Comparison of ENCODE assay signal across 9 mouse cellular contexts in the genomic region with DNA sequence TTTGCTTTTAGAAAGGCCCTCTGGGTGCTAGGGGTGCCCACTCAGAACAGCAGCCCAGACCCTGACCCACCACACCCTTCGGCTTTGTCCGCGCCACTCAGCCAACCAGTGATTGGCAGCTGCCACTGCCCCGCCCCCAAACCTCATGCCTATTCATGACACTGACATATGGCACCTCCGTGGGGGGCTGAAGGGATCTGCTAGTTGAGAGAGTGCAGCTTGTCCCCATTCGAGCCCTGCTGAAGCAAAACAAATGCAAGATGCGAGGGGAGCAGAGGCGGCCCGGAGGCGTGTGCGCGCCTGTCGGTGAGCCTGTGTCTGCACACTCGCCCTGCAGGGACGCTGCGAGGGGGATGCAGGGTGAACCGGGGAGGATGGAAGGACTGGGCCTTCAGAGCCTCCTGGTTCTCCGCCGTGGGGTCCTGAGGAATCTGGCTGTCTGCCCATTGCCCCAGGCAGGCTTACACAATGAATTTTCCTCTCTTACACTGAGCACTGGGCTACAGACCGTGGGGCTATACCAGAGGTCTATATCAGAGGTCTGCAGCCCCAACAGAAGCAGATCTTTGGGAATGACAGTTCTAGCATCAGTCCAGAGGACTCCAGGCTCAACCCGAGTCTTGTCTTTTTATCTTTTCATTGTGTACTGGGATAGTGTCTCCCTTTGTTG. TPM values are rescaled to one million over a fixed set of nuclear protein-coding genes. Genes with fewer than 3 reads are reported as not detected.
DNase-seq lines count a peak whose midpoint lies in the region; ATAC-seq lines count a peak whose summit lies in the region.
"Had no signal": no experiment of that assay in that cellular context is flagged by ENCODE, and none has a peak within 500 bp of the region (broad histone marks: within the 10 kb centered on the region; RNA-seq: fewer than 3 reads in every experiment).

No protein-coding gene starts in this region.

- H3K4me3 ChIP-seq in liver, embryonic 11.5 days (ENCODE audit: low read depth, low read length) = no peak overlapping the region
- H3K4me3 ChIP-seq in hindbrain, embryonic 16.5 days (ENCODE audit: low read length) = no peak overlapping the region
- no peak overlapping the region for H3K4me3 ChIP-seq in liver, embryonic 13.5 days (replicated peaks)

- 6% methylated on average over 21 of the region's 21 CpGs for WGBS in liver, embryonic 11.5 days
- 3% methylated on average over 21 of the region's 21 CpGs for WGBS in hindbrain, embryonic 16.5 days
- WGBS in liver, embryonic 13.5 days (ENCODE audit: insufficient replicate concordance) = 7% methylated on average over 21 of the region's 21 CpGs

- H3K9ac ChIP-seq in liver, embryonic 11.5 days (ENCODE audit: low read depth, low read length) = no peak overlapping the region
- H3K9ac ChIP-seq in hindbrain, embryonic 16.5 days (ENCODE audit: low read depth, low read length) = peak overlapping the region; percentile 55
- H3K9ac ChIP-seq in liver, embryonic 13.5 days = no peak overlapping the region

- no peaks in the 10 kb centered on the region for H3K36me3 ChIP-seq in liver, embryonic 11.5 days (ENCODE audit: control insufficient read depth, insufficient read depth, low read length)
- H3K36me3 ChIP-seq in hindbrain, embryonic 16.5 days (ENCODE audit: control insufficient read depth, insufficient read depth, low read length) = no peaks in the 10 kb centered on the region
- no peaks in the 10 kb centered on the region for H3K36me3 ChIP-seq in liver, embryonic 13.5 days

- ATAC-seq in liver, embryonic 11.5 days (replicated peaks; ENCODE audit: low FRiP score) = no peak
- ATAC-seq in hindbrain, embryonic 16.5 days = peak; percentile 76
- no peak for ATAC-seq in liver, embryonic 13.5 days (ENCODE audit: low read depth)
- ATAC-seq: Patski had no signal

- no peak overlapping the region for H3K27ac ChIP-seq in liver, embryonic 11.5 days (ENCODE audit: low read depth, low read length)
- H3K27ac ChIP-seq in hindbrain, embryonic 16.5 days (ENCODE audit: low read depth, low read length) = peak overlapping the region; percentile 72
- no peak overlapping the region for H3K27ac ChIP-seq in liver, embryonic 13.5 days

- H3K4me2 ChIP-seq in liver, embryonic 11.5 days = peak overlapping the region; percentile 43
- peak overlapping the region; percentile 39 for H3K4me2 ChIP-seq in hindbrain, embryonic 16.5 days (ENCODE audit: low read length)
- peak overlapping the region; percentile 28 for H3K4me2 ChIP-seq in liver, embryonic 13.5 days

- no peaks in the 10 kb centered on the region for H3K9me3 ChIP-seq in liver, embryonic 11.5 days (ENCODE audit: control insufficient read depth, low read length)
- no peaks in the 10 kb centered on the region for H3K9me3 ChIP-seq in hindbrain, embryonic 16.5 days (ENCODE audit: control insufficient read depth, low read length)
- no peaks in the 10 kb centered on the region for H3K9me3 ChIP-seq in liver, embryonic 13.5 days (replicated peaks)

- peaks cover 38% of the 10 kb centered on the region for H3K27me3 ChIP-seq in liver, embryonic 11.5 days (replicated peaks; ENCODE audit: control insufficient read depth, insufficient read depth, low read length)
- no peaks in the 10 kb centered on the region for H3K27me3 ChIP-seq in hindbrain, embryonic 16.5 days (replicated peaks; ENCODE audit: control insufficient read depth, insufficient read depth, low read length)
- H3K27me3 ChIP-seq in liver, embryonic 13.5 days = peaks cover 61% of the 10 kb centered on the region

- no peak for DNase-seq in liver, embryonic 11.5 days (ENCODE audit: low spot score)
- no peak for DNase-seq in liver
- peak; percentile 86 for DNase-seq in embryo, embryonic 11 days
- no peak for DNase-seq in liver, embryonic 13.5 days
- DNase-seq in right cerebral cortex, postnatal 4 days = peak; percentile 41
- DNase-seq in yolk sac, embryonic 10.5 days (ENCODE audit: low spot score) = no peak
- no peak for DNase-seq in thymus, postnatal 10 days (ENCODE audit: low spot score in 2 of 2)

- H3K4me1 ChIP-seq in liver, embryonic 11.5 days (replicated peaks; ENCODE audit: control insufficient read depth, insufficient read depth, low read length) = no peaks in the 10 kb centered on the region
- H3K4me1 ChIP-seq in hindbrain, embryonic 16.5 days (ENCODE audit: control insufficient read depth, insufficient read depth, low read depth, low read length) = peaks cover 24% of the 10 kb centered on the region
- H3K4me1 ChIP-seq in liver, embryonic 13.5 days (replicated peaks) = 0 out of 2 replicates have a peak, but pooled peaks cover 2% of the 10 kb centered on the region

RNA-seq across cellular contexts. Expression of a gene that starts 24.0 kb away (rescaled TPM):
- polyA plus RNA-seq in liver, embryonic 11.5 days (2014; fragmentation: Nextera tagmentation; extraction: Ambion mirVana) = 13.2 and 14.2 TPM in 2 replicates
- polyA plus RNA-seq in hindbrain, embryonic 16.5 days (2015; fragmentation: Nextera tagmentation; extraction: Ambion mirVana) = 15.1 and 17.1 TPM in 2 replicates
- polyA plus RNA-seq in liver, embryonic 13.5 days (2015; fragmentation: Nextera tagmentation; extraction: Ambion mirVana) = 7.6 and 7.9 TPM in 2 replicates

RNA-seq across cellular contexts. Expression of a gene that starts 32.5 kb away (rescaled TPM):
- 0.23 and 0.34 TPM in 2 replicates for polyA plus RNA-seq in liver, embryonic 11.5 days (2014; fragmentation: Nextera tagmentation; extraction: Ambion mirVana)
- polyA plus RNA-seq in hindbrain, embryonic 16.5 days (2015; fragmentation: Nextera tagmentation; extraction: Ambion mirVana) = 15.6 and 22.4 TPM in 2 replicates
- polyA plus RNA-seq in liver, embryonic 13.5 days (2015; fragmentation: Nextera tagmentation; extraction: Ambion mirVana) = 0.05 TPM in 1 of 2 replicates, not detected in the other

Comparison
In these comparisons a context has a peak if more than half of its experiments do, and no peak if none do; other contexts are left out.
1. DNase-seq: peak in embryo, embryonic 11 days (single experiment) and right cerebral cortex, postnatal 4 days (single experiment); none in liver, embryonic 11.5 days (single experiment), liver (single experiment), liver, embryonic 13.5 days (single experiment), yolk sac, embryonic 10.5 days (single experiment) and thymus, postnatal 10 days (0 of 2).
2. RNA of a gene that starts 32.5 kb away (polyA plus RNA-seq): 15.6 to 22.4 TPM in hindbrain, embryonic 16.5 days; 0.23 to 0.34 TPM in liver, embryonic 11.5 days and 0.05 TPM in liver, embryonic 13.5 days; every median in the first group is over 10 times any median in the second.
3. Peak in every context shown above with its lines, with median percentiles within 50 percentile points of each other: H3K4me2 ChIP-seq.